Mouse (Mus musculus) heart, embryonic 15.5 days (tissue): ENCODE results near the gene Ralgps1. TPM values are rescaled to one million over a fixed set of nuclear protein-coding genes. Genes with fewer than 3 reads are reported as not detected.
A peak's percentile ranks its signal among the peaks of the same experiment; 100 is the strongest.
"Not testable (repeated sequence)": the region's sequence is repeated elsewhere in the genome, so short reads cannot be mapped to it uniquely, and the experiment has no call there.

Experiments used
- ATAC-seq: fragments of 200-750 bp; cut with Nextera tagmentation; replicated peaks from 2 replicates; pipeline ENCODE4 v1.8.0; 2017; ENCODE audit warnings: low read depth, moderate TSS enrichment; ENCODE audit not compliant: insufficient number of reproducible peaks, insufficient read depth, low FRiP score
- H3K27ac ChIP-seq: fragments of 300-500 bp; sonication (generic); 2 replicates; pipeline ENCODE4 v1.5.1; 2015; ENCODE audit warnings: mild to moderate bottlenecking, inconsistent platforms
- H3K27me3 ChIP-seq: fragments of 300-500 bp; sonication (generic); 2 replicates; pipeline ENCODE4 v1.6.1; 2015; ENCODE audit warnings: inconsistent platforms
- H3K36me3 ChIP-seq: fragments of 300-500 bp; sonication (generic); 2 replicates; pipeline ENCODE4 v1.6.1; 2015; ENCODE audit warnings: mild to moderate bottlenecking, inconsistent platforms
- H3K4me1 ChIP-seq: fragments of 300-500 bp; sonication (generic); replicated peaks from 2 replicates; pipeline ENCODE4 v1.6.1; 2015; ENCODE audit warnings: inconsistent platforms
- H3K4me2 ChIP-seq: fragments of 300-500 bp; sonication (generic); 2 replicates; pipeline ENCODE4 v1.6.1; 2015; ENCODE audit warnings: inconsistent platforms, mild to moderate bottlenecking, moderate library complexity
- H3K4me3 ChIP-seq: fragments of 300-500 bp; sonication (generic); 2 replicates; pipeline ENCODE4 v1.5.1; 2015; ENCODE audit warnings: mild to moderate bottlenecking, inconsistent platforms
- H3K9ac ChIP-seq: fragments of 300-500 bp; sonication (generic); 2 replicates; pipeline ENCODE4 v1.6.1; 2015; ENCODE audit warnings: mild to moderate bottlenecking, inconsistent platforms
- H3K9me3 ChIP-seq: fragments of 300-500 bp; sonication (generic); replicated peaks from 2 replicates; pipeline ENCODE4 v1.6.1; 2016; ENCODE audit warnings: inconsistent platforms
- WGBS: fragments of 180-500 bp; shearing (Covaris S2); methylation state at CpG from one replicate; pipeline ENCODE4 v1.1.7; 2015; ENCODE audit warnings: mixed read lengths; 5-methylcytosine and 5-hydroxymethylcytosine counted together
- polyA plus RNA-seq: library from polyadenylated mRNA; unstranded; fragments of >200 nt; fragmentation: Nextera tagmentation; extraction: Ambion mirVana; gene quantifications from 2 replicates; pipeline ENCODE4 v1.2.1, GENCODE M21; 2015

The Ralgps1 gene
- polyA plus RNA-seq, 1 experiment from 2014 or later, result 3.7 TPM

GRCm38 (mm10) chr2:33345956-33346355 is 25.3 kb downstream of the Ralgps1 start:
- no peaks in the 10 kb centered on the region for H3K9me3 ChIP-seq
- H3K27me3 ChIP-seq, result no peaks in the 10 kb centered on the region
- WGBS, result 54% methylated on average over 4 of the region's 4 CpGs
- H3K4me3 ChIP-seq, result no peak overlapping the region
- ATAC-seq, result 0 out of 2 replicates have a peak, but pooled peaks have one; percentile 34
- H3K27ac ChIP-seq, result peak overlapping the region; percentile 62
- no peak overlapping the region for H3K4me2 ChIP-seq
- no peak overlapping the region for H3K9ac ChIP-seq
- no peaks in the 10 kb centered on the region for H3K36me3 ChIP-seq
- H3K4me1 ChIP-seq, result peaks cover 44% of the 10 kb centered on the region

- Histone ChIP-seq H3K9me3 (no peaks in the 10 kb centered on the region), H3K4me3 (no peak overlapping the region), H3K27ac (peak overlapping the region; percentile 62), H3K4me1 (peaks cover 44% of the 10 kb centered on the region), H3K9ac (no peak overlapping the region), H3K27me3 (no peaks in the 10 kb centered on the region), H3K36me3 (no peaks in the 10 kb centered on the region), H3K4me2 (no peak overlapping the region)
- WGBS, result 19% methylated on average over 6 of the region's 6 CpGs
- no peak; the same call in 1 of the 2 replicates for ATAC-seq
Measured at GRCm38 (mm10) chr2:33345475-33345874, 25.8 kb downstream of the Ralgps1 start.

- Histone ChIP-seq H3K27ac (no peak overlapping the region), H3K4me2 (no peak overlapping the region), H3K27me3 (no peaks in the 10 kb centered on the region), H3K4me1 (peaks cover 39% of the 10 kb centered on the region), H3K36me3 (no peaks in the 10 kb centered on the region), H3K4me3 (no peak overlapping the region), H3K9me3 (no peaks in the 10 kb centered on the region), H3K9ac (no peak overlapping the region)
- ATAC-seq, result no peak
- 59% methylated on average over 3 of the region's 3 CpGs for WGBS
Measured at GRCm38 (mm10) chr2:33343413-33343812, 27.9 kb downstream of the Ralgps1 start.

- no peak for ATAC-seq
- Histone ChIP-seq H3K4me2 (no peak overlapping the region), H3K9ac (no peak overlapping the region), H3K4me1 (peaks cover 39% of the 10 kb centered on the region), H3K27ac (no peak overlapping the region), H3K36me3 (no peaks in the 10 kb centered on the region), H3K27me3 (no peaks in the 10 kb centered on the region), H3K9me3 (no peaks in the 10 kb centered on the region), H3K4me3 (no peak overlapping the region)
- 67% methylated on average over 4 of the region's 4 CpGs for WGBS
Measured at GRCm38 (mm10) chr2:33342148-33342547, 29.1 kb downstream of the Ralgps1 start.

GRCm38 (mm10) chr2:33335789-33336188 is 35.5 kb downstream of the Ralgps1 start:
- Histone ChIP-seq H3K4me2 (no peak overlapping the region), H3K27ac (no peak overlapping the region), H3K4me1 (no peaks in the 10 kb centered on the region), H3K9ac (no peak overlapping the region), H3K27me3 (no peaks in the 10 kb centered on the region), H3K36me3 (peaks cover 5% of the 10 kb centered on the region; the same call in 1 of the 2 replicates), H3K4me3 (no peak overlapping the region), H3K9me3 (no peaks in the 10 kb centered on the region)
- no peak for ATAC-seq

GRCm38 (mm10) chr2:33329622-33330021 is 41.7 kb downstream of the Ralgps1 start:
- 87% methylated on average over 2 of the region's 3 CpGs for WGBS

GRCm38 (mm10) chr2:33328941-33329340 is 42.3 kb downstream of the Ralgps1 start:
- no peak for ATAC-seq
- Histone ChIP-seq H3K4me2 (no peak overlapping the region), H3K27me3 (no peaks in the 10 kb centered on the region), H3K9ac (no peak overlapping the region), H3K27ac (no peak overlapping the region), H3K36me3 (no peaks in the 10 kb centered on the region), H3K9me3 (no peaks in the 10 kb centered on the region), H3K4me1 (peaks cover 2% of the 10 kb centered on the region; the same call in 1 of the 2 replicates), H3K4me3 (no peak overlapping the region)
- 78% methylated on average over 1 of the region's 1 CpGs for WGBS

More at GRCm38 (mm10) chr2:33329622-33330021, 41.7 kb downstream of the Ralgps1 start:
- ATAC-seq, result no peak
- Histone ChIP-seq H3K9me3 (no peaks in the 10 kb centered on the region), H3K4me2 (no peak overlapping the region), H3K9ac (no peak overlapping the region), H3K27ac (no peak overlapping the region), H3K4me3 (no peak overlapping the region), H3K36me3 (no peaks in the 10 kb centered on the region), H3K27me3 (no peaks in the 10 kb centered on the region), H3K4me1 (peaks cover 2% of the 10 kb centered on the region; the same call in 1 of the 2 replicates)

- Histone ChIP-seq H3K27ac (no peak overlapping the region), H3K4me3 (no peak overlapping the region), H3K4me2 (no peak overlapping the region), H3K36me3 (no peaks in the 10 kb centered on the region), H3K9me3 (no peaks in the 10 kb centered on the region), H3K4me1 (peaks cover 10% of the 10 kb centered on the region; the same call in 1 of the 2 replicates), H3K9ac (no peak overlapping the region), H3K27me3 (no peaks in the 10 kb centered on the region)
- 54% methylated on average over 3 of the region's 3 CpGs for WGBS
- ATAC-seq, result no peak
Measured at GRCm38 (mm10) chr2:33325359-33325758, 45.9 kb downstream of the Ralgps1 start.

- H3K36me3 ChIP-seq, result no peaks in the 10 kb centered on the region
- no peak for ATAC-seq
- no peaks in the 10 kb centered on the region for H3K27me3 ChIP-seq
- peaks cover 18% of the 10 kb centered on the region for H3K4me1 ChIP-seq
- H3K9me3 ChIP-seq, result no peaks in the 10 kb centered on the region
- WGBS, result 63% methylated on average over 8 of the region's 8 CpGs
- no peak overlapping the region for H3K9ac ChIP-seq
- no peak overlapping the region for H3K4me2 ChIP-seq
- no peak overlapping the region for H3K4me3 ChIP-seq
- no peak overlapping the region for H3K27ac ChIP-seq
Measured at GRCm38 (mm10) chr2:33323799-33324595, 47.3 kb downstream of the Ralgps1 start.

- not testable (repeated sequence) for H3K27ac ChIP-seq, ATAC-seq, H3K27me3 ChIP-seq, H3K4me3 ChIP-seq, H3K36me3 ChIP-seq, H3K4me2 ChIP-seq, H3K9me3 ChIP-seq, H3K9ac ChIP-seq
- 72% methylated on average over 9 of the region's 9 CpGs for WGBS
- peaks cover 23% of the 10 kb centered on the region for H3K4me1 ChIP-seq
Measured at GRCm38 (mm10) chr2:33323043-33323625, 48.2 kb downstream of the Ralgps1 start.

- no peak for ATAC-seq
- no peaks in the 10 kb centered on the region for H3K36me3 ChIP-seq
- H3K4me1 ChIP-seq, result peaks cover 30% of the 10 kb centered on the region
- H3K9ac ChIP-seq, result no peak overlapping the region
- H3K9me3 ChIP-seq, result no peaks in the 10 kb centered on the region
- WGBS, result 65% methylated on average over 2 of the region's 2 CpGs
- H3K4me3 ChIP-seq, result no peak overlapping the region
- H3K27me3 ChIP-seq, result no peaks in the 10 kb centered on the region
- no peak overlapping the region for H3K4me2 ChIP-seq
- H3K27ac ChIP-seq, result no peak overlapping the region
Measured at GRCm38 (mm10) chr2:33321641-33322040, 49.6 kb downstream of the Ralgps1 start.
